Mouse (Mus musculus): ENCODE measurements around the gene Fkbp4.

The Fkbp4 gene

DNA sequence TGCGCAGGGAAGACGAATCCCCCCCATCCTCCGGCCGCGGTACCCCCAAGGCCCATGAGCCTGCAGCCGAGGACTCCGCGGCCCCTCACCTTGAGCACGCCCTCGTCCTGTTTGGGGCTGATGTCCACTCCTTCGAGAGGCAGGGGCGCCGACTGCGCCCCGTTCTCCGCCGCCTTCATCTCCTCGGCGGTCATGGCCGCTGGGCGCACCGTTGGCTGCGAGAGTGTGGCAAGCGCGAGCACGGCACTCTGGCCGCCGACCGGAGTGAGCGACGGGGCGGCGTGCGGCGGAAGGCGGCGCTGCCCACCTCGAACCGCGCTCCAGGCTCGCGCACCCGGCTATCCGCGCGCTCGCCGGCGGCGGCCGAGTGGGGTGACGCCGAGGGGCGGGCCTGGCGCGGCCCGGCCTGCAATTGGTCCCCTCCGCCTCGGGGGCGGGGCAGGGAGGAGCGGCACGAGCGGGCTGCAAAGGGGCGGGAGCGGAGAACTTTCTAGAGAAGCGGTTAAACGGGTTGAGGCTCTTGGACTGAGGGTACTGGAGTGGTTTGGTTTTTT, at the start of gene Fkbp4:
Gene Fkbp4, minus strand, starts transcription at position 361 of the 554 bp plus-strand sequence.
- DNase-seq = peak; percentile 96

DNA sequence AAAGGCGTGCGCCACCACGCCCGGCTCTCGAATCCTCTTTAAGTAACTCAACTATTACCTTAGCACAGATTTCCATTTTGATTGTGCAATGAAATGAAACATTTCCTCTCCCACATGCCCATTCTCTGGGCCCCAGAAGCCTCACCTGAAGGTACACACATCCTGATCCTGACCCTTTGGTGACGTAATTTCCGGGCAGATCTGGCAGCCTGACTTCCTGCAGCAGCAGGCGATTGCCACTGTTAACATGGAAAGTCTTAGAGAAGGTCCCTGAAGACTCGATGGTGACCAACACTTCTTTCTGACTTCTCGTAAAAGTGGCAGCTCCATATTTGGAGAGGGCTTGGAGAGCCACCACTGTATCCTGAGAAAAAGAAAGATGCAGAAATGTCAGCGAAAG, 49.3 kb upstream of the Fkbp4 start:
- DNase-seq = no peak

DNA sequence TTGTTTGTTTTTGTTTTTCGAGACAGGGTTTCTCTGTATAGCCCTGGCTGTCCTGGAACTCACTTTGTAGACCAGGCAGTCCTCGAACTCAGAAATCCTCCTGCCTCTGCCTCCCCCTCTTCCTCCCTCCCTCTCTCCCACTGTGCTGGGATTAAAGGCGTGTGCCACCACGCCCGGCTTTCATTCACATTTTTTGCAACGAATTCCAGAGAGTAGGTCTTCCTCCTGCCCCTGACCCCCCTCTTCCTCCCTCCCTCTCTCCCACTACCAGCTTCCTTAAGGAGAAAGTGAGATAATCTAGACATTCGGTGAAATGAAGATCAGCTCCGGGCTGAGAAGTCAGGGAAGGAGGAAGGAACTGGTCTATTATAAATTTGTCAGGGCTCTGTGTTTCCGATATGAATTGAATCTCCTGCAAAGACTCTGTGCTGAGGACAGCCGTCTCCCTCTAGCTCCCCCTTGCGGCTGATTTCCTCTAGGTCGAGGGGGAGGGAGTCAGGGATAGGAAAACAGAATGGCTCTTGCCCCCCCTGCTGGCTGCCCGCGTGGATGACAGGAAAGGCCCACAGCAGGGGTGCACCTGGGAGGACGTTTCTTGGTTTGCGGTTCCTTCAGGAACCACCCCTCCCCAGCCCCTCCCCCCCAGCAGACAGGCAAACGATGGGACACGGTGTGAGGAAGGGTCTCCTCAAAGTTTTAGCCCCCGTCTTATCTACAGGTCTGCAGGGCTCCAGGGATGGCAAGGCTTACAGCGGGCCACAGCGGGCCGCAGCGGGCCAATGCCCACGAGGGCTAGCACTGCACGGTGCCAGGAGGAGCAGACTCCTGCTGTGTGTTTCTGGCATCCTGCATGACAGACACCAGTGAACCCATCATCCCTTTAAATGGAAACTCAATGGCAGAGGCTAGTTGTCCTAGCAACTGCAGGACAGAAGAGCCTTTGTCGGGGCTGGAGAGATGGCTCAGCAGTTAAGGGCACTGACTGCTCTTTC, 41.3 kb upstream of the Fkbp4 start:
- peak; percentile 91 for DNase-seq

DNA sequence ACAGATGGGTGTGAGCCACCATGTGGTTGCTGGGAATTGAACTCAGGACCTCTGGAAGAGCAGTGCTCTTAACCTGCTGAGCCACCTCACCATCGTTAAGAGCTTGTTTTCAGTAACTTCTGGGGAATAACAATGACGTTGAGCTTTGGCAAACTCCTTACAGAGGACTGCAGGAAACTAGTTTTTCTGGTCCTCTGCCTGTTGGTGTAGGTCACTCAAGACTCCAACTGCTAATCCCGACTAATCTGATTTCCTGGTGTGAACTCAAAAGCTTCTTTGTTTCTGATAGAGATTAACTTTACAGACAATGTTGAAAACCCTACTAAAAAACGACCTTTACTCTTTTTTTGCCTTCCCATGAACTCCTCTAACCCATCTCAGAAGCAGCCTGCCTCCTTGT, 39.0 kb upstream of the Fkbp4 start:
- DNase-seq = no peak

DNA sequence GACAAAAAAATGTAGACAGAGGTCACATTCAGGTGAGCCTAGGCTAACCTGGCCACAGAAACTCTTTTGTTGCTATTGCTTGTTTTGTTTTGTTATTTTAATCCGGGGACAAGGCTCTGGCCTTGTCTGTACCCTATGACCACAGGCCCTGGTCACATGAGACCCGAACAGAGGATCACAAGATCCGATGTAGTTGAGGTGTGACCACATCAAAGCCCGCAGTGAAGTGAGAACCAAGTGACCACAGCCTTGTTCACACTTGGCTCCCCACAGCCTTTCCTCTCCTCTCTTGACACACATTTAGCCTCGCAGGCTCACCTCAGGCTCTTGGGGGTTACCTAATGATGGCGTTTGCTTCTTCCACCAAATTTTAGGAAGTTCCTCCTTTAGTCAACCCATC, 35.6 kb upstream of the Fkbp4 start:
- DNase-seq = no peak

DNA sequence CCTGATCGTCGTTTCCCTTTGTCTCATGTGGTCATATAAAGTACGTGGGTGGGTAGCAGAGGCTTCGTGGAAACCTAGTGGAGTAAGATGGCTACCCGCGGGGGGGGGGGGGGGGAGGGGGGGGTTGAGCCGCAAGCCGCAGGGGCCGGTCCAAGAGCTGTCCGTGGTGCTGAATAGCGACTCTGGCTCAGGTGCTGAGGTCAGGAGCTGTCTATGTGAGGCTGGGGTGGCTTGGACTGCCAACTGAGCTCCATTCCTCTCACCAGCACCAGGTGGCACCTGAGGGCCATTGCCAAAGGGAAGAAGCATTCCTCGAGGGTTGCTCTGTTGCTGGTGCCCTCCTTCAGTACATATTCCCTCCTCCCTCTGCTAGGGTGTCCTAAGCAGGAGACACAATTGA, 31.0 kb upstream of the Fkbp4 start:
- peak; percentile 7 for DNase-seq

DNA sequence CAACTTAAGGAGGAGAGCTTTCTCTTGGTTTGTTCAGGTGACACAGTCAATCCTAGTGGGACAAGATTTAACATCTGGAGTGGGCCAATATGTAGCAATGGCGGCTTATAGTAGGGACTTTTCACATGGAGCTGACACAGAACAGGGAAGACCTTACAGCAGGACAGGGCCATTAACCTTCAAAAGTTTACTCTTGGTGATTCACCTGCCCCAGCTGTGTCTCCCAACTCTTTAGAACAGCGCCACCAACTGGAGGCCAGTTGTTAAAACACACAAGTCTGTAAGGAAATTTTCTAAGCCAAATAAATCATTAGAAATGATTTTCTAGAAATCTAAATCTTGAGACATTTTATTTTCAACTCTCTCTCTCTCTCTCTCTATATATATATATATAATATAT, 28.8 kb upstream of the Fkbp4 start:
- DNase-seq = no peak

DNA sequence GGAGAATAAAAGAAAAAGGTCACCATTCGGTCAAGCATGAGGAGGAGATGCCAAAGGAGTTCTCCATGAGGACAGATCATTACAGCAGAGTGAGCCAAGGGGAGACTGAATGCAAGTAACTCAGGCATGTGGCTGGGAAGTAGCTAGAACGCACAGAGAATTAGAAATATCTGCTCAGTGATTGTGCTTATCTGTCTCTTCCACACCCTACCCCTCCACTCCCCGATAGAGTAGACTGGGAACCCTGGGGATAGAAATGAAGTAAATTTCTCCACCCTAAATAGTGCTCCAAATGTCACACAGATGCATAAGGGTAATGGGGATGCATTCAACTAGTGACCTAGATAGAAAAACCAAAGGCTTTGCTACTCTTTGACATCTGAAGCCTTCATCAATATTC, 28.1 kb upstream of the Fkbp4 start:
- no peak for DNase-seq

DNA sequence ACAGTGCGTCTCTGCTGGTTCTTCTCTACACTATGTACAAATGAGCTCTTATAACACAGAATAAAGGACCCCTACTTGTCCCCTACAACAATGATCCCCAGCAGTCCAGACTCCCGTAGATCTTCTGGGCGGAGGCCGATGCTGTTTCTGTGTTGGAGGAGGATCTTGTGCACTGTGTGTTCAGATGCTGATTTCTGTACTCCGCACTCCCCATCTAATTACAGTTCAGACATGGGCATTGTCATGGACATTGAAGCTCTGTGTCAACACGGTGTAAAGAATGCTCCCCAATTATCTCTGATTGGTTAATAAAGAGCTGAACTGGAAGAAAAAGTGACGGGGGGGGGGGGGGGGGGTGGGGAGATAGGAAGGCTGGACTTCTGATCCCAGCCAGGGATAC, 27.6 kb upstream of the Fkbp4 start:
- DNase-seq = no peak

DNA sequence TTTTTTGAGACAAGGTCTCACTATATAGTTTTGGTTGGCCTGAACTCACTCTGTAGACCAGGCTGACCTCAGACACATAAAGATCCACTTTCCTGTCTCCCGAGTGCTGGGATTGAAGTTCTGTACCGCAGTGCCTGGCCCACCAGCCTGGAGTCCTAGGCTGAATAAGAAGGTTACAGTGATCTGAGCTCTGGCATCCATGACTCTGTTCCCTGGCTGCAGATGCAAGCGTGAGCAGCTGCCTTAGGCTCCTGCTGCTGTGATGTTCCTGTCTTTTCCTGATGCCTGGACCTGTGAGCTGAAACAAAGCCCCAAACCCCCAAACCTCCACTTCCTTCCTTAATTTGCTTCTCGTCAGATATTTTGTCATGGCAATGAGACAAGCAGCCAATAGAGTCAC, 26.5 kb upstream of the Fkbp4 start:
- DNase-seq = no peak

DNA sequence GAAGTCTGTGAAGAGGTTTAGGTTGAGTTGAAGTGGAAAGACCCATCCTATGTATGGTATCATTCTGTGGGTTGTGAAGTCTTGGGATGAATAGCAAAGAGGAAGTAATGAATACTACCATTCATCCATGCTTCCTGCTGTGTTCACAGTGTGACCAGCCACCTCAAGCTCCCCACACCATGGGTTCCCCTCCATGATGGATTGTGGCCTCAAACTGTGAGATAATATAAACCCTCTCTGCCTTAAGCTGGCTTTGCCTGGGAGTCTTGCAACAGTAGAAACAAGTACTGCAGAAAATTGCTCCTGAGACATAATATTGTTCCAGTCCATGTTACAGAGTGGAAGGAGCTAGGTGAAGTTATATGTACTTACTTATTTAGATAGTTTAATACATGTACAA, 23.1 kb upstream of the Fkbp4 start:
- no peak for DNase-seq

DNA sequence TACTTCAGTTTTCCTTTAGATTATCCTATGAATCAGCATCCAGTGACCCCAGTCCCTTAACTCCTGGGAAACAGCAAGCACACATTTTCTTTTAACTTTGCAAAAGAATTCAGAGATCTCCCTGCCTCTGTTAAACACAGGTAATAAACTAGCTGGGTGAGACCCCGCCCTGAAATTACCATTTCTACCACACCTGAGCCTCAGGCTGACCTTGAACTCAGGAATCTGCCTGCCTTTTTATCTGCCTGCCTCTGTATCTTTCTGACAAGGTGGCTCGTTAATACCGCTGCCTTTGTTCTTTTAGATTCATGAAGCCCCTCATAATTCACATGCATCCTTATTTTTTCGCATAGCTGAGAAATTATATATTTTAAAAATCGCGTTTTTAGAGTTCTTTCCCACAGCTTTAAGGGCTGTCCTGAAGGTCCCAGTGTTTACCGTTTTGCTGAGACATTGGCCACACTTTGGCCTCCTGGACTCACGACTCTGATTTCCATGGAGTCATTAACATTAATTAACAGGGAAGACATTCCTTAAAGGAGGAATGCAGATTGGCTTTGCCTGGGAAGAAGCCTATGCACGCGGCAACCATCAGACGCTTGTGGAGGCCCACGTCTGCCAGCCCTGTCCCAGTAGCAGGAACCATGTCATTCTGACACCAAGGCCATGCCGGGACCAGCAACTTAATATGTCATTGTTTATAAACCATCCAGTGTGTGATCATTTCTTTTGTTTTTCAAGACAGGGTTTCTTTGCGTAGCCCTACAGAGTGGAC, 22.4 kb upstream of the Fkbp4 start:
- DNase-seq = no peak

DNA sequence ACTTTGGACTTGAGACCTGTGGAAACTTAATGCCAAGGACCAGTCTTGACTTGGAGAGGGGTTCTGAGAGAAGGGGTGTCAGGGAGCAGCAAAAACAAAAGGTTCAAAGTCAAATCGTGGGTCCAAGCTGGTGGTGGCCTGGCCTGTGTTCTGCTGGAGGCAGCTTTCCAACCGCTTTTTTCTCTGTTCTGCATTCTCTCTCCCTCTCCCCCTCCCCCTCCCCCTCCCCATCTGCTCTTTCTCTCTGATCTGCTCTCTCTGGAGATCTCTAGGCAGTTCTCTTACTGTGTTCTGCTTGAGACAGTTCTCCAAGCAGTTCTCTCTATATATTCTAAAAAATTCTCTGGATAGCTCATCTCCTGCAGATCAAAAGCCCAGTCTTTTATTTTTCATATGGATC, 21.8 kb upstream of the Fkbp4 start:
- DNase-seq = no peak

DNA sequence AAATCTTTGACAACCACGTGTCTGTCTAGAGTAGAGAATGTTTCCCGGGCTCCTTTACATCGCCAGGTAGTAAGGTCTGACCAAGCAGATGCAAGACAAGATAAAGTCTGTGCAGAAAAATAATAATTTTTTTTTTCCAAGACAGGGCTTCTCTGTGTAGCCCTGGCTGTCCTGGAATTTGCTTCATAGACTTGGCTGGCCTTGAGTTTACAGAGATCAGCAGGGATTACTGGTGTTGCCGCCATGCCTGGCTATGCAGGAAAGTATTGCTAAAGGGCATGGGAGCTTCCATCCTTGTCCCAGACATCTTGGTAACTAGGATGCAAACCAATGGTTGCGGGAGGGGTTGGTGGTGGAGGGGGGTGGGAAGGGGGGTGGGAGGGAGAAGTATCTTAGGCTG, 18.7 kb upstream of the Fkbp4 start:
- DNase-seq = no peak

DNA sequence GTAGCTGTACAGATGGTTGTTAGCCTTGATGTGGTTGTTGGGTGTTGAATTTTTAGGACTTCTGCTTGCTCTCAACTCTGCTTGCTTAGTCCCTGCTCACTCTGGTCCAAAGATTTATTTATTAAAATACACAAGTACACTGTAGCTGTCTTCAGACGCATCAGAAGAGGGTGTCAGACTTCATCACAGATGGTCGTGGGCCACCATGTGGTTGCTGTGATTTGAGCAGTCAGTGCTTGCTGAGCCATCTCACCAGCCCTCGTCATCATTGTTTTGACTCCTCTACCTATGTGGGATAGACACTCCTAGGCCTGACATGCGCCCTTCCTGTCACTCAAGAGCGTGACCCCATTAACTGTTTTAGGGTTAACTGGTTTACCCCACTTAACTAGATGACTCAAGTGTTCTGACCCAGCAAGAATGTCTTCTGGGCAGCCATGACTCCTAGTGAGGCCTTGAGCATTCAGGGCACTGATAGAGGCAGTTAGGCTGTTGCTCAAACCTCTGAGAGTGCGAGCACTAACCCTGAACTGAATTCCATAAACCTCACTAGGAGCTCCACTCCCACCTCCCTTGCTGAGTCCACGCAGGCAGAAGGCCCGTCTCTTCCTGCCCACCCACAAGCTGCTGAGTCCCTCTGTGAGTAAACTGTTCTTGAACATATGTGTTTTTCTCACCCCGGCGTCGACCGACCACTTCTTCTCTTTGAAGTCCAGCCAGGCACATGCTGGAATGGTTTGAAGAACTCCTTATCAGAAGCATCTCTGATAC, 17.5 kb upstream of the Fkbp4 start:
- DNase-seq = peak; percentile 32

DNA sequence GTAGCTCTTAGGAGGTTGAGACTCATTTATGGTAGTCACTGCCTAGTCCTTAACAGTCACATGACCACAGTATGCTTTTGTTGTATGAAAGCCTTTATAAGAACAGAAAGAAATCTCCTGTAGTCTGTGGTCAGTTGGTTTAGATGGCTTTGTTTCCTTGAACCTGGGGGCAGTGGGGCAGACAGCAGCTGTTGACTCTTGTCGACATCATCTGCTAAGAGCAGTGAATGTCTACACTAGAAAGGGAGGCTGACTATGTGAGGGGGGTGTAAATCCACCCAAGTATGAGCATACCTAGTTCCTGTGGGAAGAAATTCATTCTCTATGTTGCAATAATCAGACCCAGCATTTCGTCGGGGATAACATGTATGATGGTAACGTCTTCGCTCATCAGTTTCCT, 8.6 kb upstream of the Fkbp4 start:
- DNase-seq = no peak

DNA sequence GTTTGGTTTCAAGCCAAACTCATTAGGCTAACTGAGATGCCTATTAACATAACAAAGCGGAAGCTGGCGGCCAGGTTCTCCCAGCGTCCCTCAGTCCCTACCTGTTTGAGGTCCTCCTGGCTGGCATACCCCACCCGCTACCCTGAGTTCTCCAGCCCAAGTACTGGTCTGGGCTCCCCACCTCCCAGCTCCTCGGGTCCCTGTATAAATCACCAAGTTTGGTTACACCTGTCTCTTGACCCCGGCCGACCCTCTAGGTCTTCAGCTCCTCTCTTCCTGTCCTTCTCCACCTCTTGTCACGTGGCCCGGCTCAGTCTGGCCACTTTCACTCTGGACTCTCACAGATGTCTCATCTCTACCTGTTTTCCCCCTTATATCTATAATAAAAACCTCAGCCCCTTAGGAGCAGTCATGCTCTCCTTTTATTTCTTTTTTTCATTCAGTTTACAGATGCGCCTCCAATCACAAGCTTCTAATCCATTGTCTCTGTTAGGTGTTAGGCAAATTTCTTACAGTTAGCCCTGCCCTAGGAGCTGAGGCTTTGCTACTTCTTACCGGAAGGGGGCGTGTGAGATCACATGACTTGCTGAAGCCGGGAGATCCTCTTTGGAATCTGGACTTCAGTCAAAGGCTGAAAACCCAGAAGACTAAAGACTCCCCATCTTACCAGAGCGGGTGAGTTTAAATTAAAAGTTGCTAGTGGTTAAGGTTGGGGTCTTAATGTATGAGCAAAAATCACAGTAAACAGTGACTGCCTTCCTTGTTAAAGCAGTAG, 7.5 kb upstream of the Fkbp4 start:
- peak; percentile 38 for DNase-seq

DNA sequence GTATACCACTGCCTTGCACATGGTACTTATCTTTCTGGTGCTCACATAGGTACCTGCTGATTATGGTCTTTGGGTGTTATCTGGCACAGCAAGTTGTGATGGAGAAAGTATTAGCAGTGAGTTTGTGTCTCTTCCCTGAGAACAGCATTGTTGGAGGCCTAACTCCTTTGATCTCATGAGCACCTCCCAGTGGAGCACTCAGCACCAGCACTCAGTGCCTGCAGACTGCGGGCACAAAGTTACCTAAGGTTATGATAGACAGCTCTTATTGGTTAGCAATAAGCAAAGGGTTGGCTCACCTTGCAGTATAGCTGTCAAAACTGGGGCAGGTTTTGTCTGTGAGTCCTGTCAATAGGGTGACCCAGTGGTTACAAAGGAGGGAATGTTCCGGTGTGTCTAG, 1.8 kb upstream of the Fkbp4 start:
- DNase-seq = no peak

DNA sequence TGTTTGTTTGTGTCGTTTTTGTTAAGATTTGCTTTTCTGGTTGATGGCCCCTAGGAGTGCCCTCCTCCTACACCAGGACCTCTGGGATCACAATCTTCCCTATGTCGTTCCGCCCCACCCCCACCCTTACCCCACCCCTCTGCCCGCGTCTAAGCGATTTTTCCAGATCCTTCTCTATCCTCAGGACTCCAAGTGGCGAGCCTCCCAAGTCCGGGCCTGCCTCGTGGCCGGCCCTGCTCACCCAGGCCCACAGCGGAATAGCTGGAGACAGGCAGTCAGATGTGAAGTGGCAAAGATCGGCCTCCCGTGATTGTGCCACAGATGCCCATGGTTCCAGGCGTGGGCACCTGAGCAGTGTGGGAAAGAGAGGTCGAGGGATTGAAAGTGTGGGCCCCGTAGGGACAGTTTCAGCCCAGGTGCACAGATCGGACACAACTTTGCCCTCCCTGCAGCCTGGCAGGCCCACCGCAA, 429 bp upstream of the Fkbp4 start:
- DNase-seq = no peak

DNA sequence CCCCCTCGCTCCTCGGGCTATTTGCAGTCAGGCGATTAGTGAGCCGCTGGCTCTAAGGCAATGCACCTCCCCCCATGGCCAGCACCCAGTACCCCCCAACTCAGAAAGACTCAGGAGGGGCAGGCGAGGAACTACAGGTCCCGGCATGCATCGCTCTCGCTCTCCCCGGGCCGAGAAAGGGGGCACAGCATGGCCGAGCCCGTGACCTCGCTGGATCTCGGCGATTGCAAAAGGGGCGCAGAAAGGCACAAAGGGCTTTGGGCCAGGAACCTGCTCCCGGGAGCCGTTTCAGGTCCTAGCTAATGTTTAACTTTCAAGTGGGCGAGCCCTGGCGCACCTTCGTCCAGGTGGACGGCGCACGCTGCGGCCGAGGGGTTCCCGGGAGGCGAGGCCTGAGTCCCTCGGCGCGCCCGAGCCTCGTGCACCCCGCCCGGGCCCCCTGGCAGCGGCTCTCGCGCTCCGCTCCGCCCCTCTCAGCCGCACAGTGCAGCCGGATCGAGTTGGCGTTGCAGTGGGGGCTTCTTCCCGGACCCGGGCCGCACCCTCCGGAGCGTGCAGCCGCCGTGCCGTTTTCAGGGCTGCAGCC, 653 bp downstream of the Fkbp4 start:
- peak; percentile 66 for DNase-seq

DNA sequence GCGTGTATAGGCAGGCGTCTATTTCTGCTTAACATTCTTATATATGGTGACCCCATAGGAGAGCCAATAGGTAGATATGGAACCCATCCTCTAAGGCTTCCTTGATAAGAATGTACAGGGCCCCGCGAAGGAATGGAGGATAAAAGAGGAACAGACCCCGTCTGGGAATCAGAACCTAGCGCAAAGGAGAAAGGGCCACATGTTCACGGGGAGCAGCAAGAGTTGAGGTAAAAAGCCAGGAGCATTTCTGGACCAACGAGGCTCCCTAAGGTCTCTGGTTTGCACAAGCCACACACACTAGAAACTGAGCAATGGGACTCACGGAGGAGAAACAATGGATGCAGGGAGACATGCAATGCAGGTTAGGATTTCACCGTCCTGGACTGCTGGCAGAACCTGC, 1.2 kb downstream of the Fkbp4 start:
- DNase-seq = no peak
